Comparison of ENCODE assay signal across 9 mouse cellular contexts in genomic region chr1:138517360-138518099, GRCm38 (mm10).
DNase-seq lines count a peak whose midpoint lies in the region; ATAC-seq and TF ChIP-seq lines count a peak whose summit lies in the region.
"Had no signal": no experiment of that assay in that cellular context is flagged by ENCODE, and none has a peak within 500 bp of the region (broad histone marks: within the 10 kb centered on the region; RNA-seq: fewer than 3 reads in every experiment).

No protein-coding gene starts in this region.

- no peak overlapping the region for H3K4me3 ChIP-seq in kidney, adult 2 months (ENCODE audit: insufficient read depth, low read depth, low read length)
- H3K4me3 ChIP-seq in lung, embryonic 16.5 days (ENCODE audit: low read length): no peak overlapping the region
- no peak overlapping the region for H3K4me3 ChIP-seq in midbrain, embryonic 11.5 days (ENCODE audit: low read depth, low read length)

- no peaks in the 10 kb centered on the region for H3K9me3 ChIP-seq in lung, embryonic 16.5 days (ENCODE audit: control insufficient read depth, low read length)
- no peaks in the 10 kb centered on the region for H3K9me3 ChIP-seq in midbrain, embryonic 11.5 days (ENCODE audit: control insufficient read depth, low read length)

- peak; percentile 59 for ATAC-seq in lung, embryonic 16.5 days (ENCODE audit: low read depth)
- no peak for ATAC-seq in midbrain, embryonic 11.5 days (ENCODE audit: low FRiP score)
- ATAC-seq: hindbrain, embryonic 16.5 days; Patski had no signal

- no peak for TF ChIP-seq POLR2A in kidney, adult 2 months (IDR thresholded peaks at IDR 0.05; ENCODE audit: low read depth, low read length)

- peak; percentile 24 for DNase-seq in kidney, adult 2 months
- no peak for DNase-seq in kidney, postnatal 14 days
- peak; percentile 19 for DNase-seq in c-Kit-positive CD71-negative TER-119-negative erythroid progenitor cells, embryonic 14.5 days (ENCODE audit: low read depth)
- peak; percentile 10 to 29 for DNase-seq in thymus, postnatal 10 days (ENCODE audit: low spot score in 2 of 2)
- no peak for DNase-seq in midbrain, embryonic 11.5 days (ENCODE audit: low spot score, missing footprints)
- DNase-seq in layer of hippocampus, adult 8-10 months (ENCODE audit: low spot score in 2 of 2): no peak

- no peaks in the 10 kb centered on the region for H3K36me3 ChIP-seq in kidney, adult 2 months (ENCODE audit: control insufficient read depth, insufficient read depth, low read length)
- H3K36me3 ChIP-seq in lung, embryonic 16.5 days (ENCODE audit: control insufficient read depth, insufficient read depth, low read length): no peaks in the 10 kb centered on the region
- no peaks in the 10 kb centered on the region for H3K36me3 ChIP-seq in midbrain, embryonic 11.5 days (ENCODE audit: control insufficient read depth, insufficient read depth, low read length)

- H3K4me2 ChIP-seq in lung, embryonic 16.5 days (ENCODE audit: low read depth, low read length): peak overlapping the region; percentile 2; the same call in 1 of the 2 replicates
- H3K4me2 ChIP-seq in midbrain, embryonic 11.5 days: no peak overlapping the region

- TF ChIP-seq CTCF in kidney, adult 2 months (conservative IDR thresholded peaks at IDR 0.05; ENCODE audit: insufficient read depth, insufficient read length, low read depth, low read length): no peak

- 54% methylated on average over 6 of the region's 6 CpGs for WGBS in kidney, adult 2 months
- WGBS in lung, embryonic 16.5 days: 46% methylated on average over 6 of the region's 6 CpGs
- whole genome bisulfite sequencing in midbrain, embryonic 11.5 days: 70% methylated on average over 6 of the region's 6 CpGs

- H3K4me1 ChIP-seq in kidney, adult 2 months (ENCODE audit: control insufficient read depth, insufficient read depth, low read length): peaks cover 8% of the 10 kb centered on the region
- no peaks in the 10 kb centered on the region for H3K4me1 ChIP-seq in lung, embryonic 16.5 days (replicated peaks; ENCODE audit: control insufficient read depth, insufficient read depth, low read length)
- 0 out of 2 replicates have a peak, but pooled peaks cover 2% of the 10 kb centered on the region for H3K4me1 ChIP-seq in midbrain, embryonic 11.5 days (ENCODE audit: control insufficient read depth, insufficient read depth, low read length)

- H3K27me3 ChIP-seq in kidney, adult 2 months (replicated peaks; ENCODE audit: control insufficient read depth, insufficient read depth, low read length): no peaks in the 10 kb centered on the region
- no peaks in the 10 kb centered on the region for H3K27me3 ChIP-seq in lung, embryonic 16.5 days (ENCODE audit: control insufficient read depth, insufficient read depth, low read depth, low read length)
- no peaks in the 10 kb centered on the region for H3K27me3 ChIP-seq in midbrain, embryonic 11.5 days (ENCODE audit: control insufficient read depth, insufficient read depth, low read length)
- H3K27me3 ChIP-seq: Patski had no signal

- H3K9ac ChIP-seq in lung, embryonic 16.5 days (ENCODE audit: low read length): no peak overlapping the region
- H3K9ac ChIP-seq in midbrain, embryonic 11.5 days (ENCODE audit: low read length): no peak overlapping the region

- H3K27ac ChIP-seq in kidney, adult 2 months (ENCODE audit: insufficient read depth, low read depth, low read length): no peak overlapping the region
- H3K27ac ChIP-seq in lung, embryonic 16.5 days (ENCODE audit: low read length): no peak overlapping the region
- no peak overlapping the region for H3K27ac ChIP-seq in midbrain, embryonic 11.5 days (ENCODE audit: low read depth, low read length)

Comparison
In these comparisons a context has a peak if more than half of its experiments do, and no peak if none do; other contexts are left out.
1. DNase-seq: peak in kidney, adult 2 months (single experiment), c-Kit-positive CD71-negative TER-119-negative erythroid progenitor cells, embryonic 14.5 days (single experiment) and thymus, postnatal 10 days (2 of 2); none in kidney, postnatal 14 days (single experiment), midbrain, embryonic 11.5 days (single experiment) and layer of hippocampus, adult 8-10 months (0 of 2).